Mouse (Mus musculus) myocyte (in vitro differentiated cells): ENCODE measurements around the gene Itpr2.

Experiments
- MYOG ChIP-seq, 3 experiments: IDR thresholded peaks; one replicate each; pipeline ENCODE4 v1.6.1; 2011; ENCODE audit warnings: control low read depth in 2 of 3, low read depth in 2 of 3, mild to moderate bottlenecking in 2 of 3; ENCODE audit not compliant: insufficient read length in 2 of 3, control insufficient read depth in 1 of 3, insufficient read depth in 1 of 3
- POLR2A ChIP-seq: IDR thresholded peaks from one replicate; pipeline ENCODE4 v1.6.1; 2011; ENCODE audit warnings: low read depth, mild to moderate bottlenecking, control low read depth, moderate library complexity; ENCODE audit not compliant: insufficient read length

DNA sequence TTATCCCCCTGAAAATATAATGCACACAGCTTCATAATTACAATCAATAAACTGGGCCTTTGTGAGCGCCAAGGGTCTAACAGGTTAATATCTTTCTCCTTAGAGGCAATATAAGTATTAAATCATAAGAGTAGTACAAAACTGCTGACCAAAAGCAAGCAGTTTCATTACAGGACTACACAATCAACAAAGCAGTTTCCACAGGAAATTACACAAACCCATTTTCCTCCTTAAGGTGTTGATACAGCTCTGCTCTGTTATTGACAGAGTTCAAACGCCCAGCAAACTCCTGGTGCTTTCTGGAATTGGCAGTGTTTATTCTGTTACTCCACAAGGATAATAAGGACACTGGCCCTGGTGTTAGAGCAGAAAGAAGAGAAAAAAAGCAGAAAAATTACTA, 48.4 kb upstream of the Itpr2 start:
- TF ChIP-seq MYOG (IDR thresholded peaks at IDR 0.05; ENCODE audit: control insufficient read depth in 1 of 3, insufficient read depth in 1 of 3, insufficient read length in 2 of 3, low read depth in 2 of 3) (no peak), POLR2A (no peak)
